Mouse (Mus musculus) heart, postnatal 14 days (tissue): ENCODE measurements around the gene Tagln3. TPM values are rescaled to one million over a fixed set of nuclear protein-coding genes. Genes with fewer than 3 reads are reported as not detected.

Experiments
- DNase-seq, 2 experiments: peaks; one replicate each; pipeline ENCODE4 v3.0.0; 2021 to 2022
- intact Hi-C: fragments of 180-260 bp; cut with DNase I; formaldehyde crosslinking; loops from one replicate; pipeline ENCODE4 v1.15.1; 2025
- total RNA-seq, 2 experiments: library from RNA; stranded (reverse); gene quantifications; 2 replicates each; pipeline ENCODE4 v1.2.3; 2021

Gene Tagln3
- total RNA-seq, 2 experiments from 2014 or later, result 0.38 to 0.54 TPM

DNA sequence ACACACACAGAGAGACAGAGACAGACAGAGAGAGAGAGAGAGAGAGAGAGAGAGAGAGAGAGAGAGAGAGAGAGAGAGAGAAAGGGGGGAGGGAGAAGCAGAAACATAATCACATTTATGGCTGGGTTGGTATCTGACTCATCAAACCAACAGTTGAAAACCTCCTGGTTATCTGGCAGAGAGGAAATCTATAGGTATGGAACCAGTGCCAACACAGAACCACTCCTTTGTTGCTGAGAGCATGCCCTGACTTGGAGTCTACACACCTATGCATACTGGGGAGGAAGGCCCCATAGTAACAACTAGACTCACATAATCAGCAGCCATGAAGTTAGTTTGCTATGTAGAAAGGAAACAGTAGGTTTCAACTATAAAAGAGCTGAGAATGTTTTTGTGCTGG, 62.0 kb downstream of the Tagln3 start:
- intact Hi-C loops, result no loop called here
- DNase-seq, result no peak

Other genes starting within 250 kb of the Tagln3 start
- not detected for gene Gm609, start 231.6 kb downstream of the Tagln3 start, total RNA-seq
- gene Gm17783, start 192.6 kb downstream of the Tagln3 start, total RNA-seq, result not detected
- not detected for gene Slc9c1, start 189.3 kb downstream of the Tagln3 start, total RNA-seq
- under 1 TPM; 0.12 to 0.19 TPM for gene Gcsam, start 114.2 kb downstream of the Tagln3 start, total RNA-seq
- gene BC016579, start 70.5 kb downstream of the Tagln3 start, total RNA-seq, result not detected
- gene Tmprss7, start 30.9 kb downstream of the Tagln3 start, total RNA-seq, result not detected
- 10 to 100 TPM; 17.3 to 18.9 TPM for gene Abhd10, start 18.3 kb upstream of the Tagln3 start, total RNA-seq
- gene Phldb2, start 229.0 kb upstream of the Tagln3 start, total RNA-seq, result 10 to 100 TPM; 25.5 to 27.5 TPM